Mouse (Mus musculus): ENCODE results near the gene Bcar3. TPM values are rescaled to one million over a fixed set of nuclear protein-coding genes. Genes with fewer than 3 reads are reported as not detected.

Bcar3 gene
- polyA plus RNA-seq, 1 experiment from 2014 or later = 5.0 TPM

GRCm38 (mm10) chr3:122565285-122565684 is 271.3 kb downstream of the Bcar3 start:
- ATAC-seq (ENCODE audit: low read depth) (no peak), DNase-seq (no peak)
- peaks cover 5% of the 10 kb centered on the region; the same call in 1 of the 2 replicates for H3K36me3 ChIP-seq
- no peaks in the 10 kb centered on the region for H3K27me3 ChIP-seq
- H3K9ac ChIP-seq = no peak overlapping the region
- H3K4me3 ChIP-seq (replicated peaks) = no peak overlapping the region
- no peak overlapping the region for H3K4me2 ChIP-seq
- 35% methylated on average over 7 of the region's 7 CpGs for WGBS (ENCODE audit: insufficient replicate concordance)
- no peak overlapping the region for H3K27ac ChIP-seq
- no peaks in the 10 kb centered on the region for H3K9me3 ChIP-seq (replicated peaks)
- no peaks in the 10 kb centered on the region for H3K4me1 ChIP-seq (replicated peaks)

DNA sequence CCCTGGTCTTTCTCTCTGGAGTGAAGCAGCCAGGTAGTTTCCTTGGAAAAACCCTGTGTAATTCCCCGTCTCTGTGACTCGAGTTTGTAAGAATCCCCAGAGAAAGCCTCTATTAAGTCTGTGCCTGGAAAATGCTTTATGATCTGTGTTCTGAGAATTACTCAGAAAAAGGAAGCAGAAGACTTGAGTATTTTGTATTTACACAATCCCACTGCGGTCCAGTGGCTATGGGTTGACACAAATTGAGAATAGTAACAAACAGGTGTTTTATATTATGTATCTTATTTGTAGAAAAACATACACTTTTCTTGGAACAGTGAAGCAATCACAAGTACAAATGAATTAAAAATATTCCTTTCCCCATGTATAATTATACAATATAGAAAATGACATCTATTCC is 272.2 kb downstream of the Bcar3 start:
- peaks cover 5% of the 10 kb centered on the region; the same call in 1 of the 2 replicates for H3K36me3 ChIP-seq
- ATAC-seq (ENCODE audit: low read depth) = no peak
- H3K4me2 ChIP-seq = no peak overlapping the region
- DNase-seq = no peak
- H3K27ac ChIP-seq = no peak overlapping the region
- H3K9ac ChIP-seq = no peak overlapping the region
- H3K27me3 ChIP-seq = no peaks in the 10 kb centered on the region
- H3K4me1 ChIP-seq (replicated peaks) = no peaks in the 10 kb centered on the region
- H3K4me3 ChIP-seq (replicated peaks) = no peak overlapping the region
- no peaks in the 10 kb centered on the region for H3K9me3 ChIP-seq (replicated peaks)
- 64% methylated on average over 3 of the region's 3 CpGs for WGBS (ENCODE audit: insufficient replicate concordance)

DNA sequence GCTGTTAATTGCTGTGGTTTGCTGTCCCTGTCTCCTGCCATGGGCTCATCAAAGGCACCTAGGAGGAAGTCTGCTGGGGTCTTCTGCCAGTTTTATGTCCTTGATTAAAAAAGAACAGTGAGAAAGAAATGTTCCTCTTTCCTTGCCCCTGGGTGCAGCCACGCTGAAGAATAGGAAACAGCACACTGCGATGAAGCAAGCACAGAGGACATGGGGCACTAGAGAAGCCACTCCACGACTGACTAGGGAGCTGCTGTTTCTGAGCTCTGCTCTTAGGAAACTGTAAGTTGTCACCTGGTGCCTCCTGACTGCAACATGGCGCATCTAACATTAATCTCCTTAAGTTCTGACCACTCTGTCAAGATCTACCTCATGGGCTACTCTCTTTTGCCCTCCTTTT is 272.6 kb downstream of the Bcar3 start:
- Histone ChIP-seq H3K27ac (no peak overlapping the region), H3K36me3 (peaks cover 2% of the 10 kb centered on the region; the same call in 1 of the 2 replicates), H3K4me2 (no peak overlapping the region), H3K27me3 (no peaks in the 10 kb centered on the region), H3K9me3 (replicated peaks) (no peaks in the 10 kb centered on the region), H3K4me3 (replicated peaks) (no peak overlapping the region), H3K4me1 (replicated peaks) (no peaks in the 10 kb centered on the region), H3K9ac (no peak overlapping the region)
- ATAC-seq (ENCODE audit: low read depth) (no peak), DNase-seq (no peak)
- WGBS (ENCODE audit: insufficient replicate concordance) = 25% methylated on average over 4 of the region's 4 CpGs

- H3K27ac ChIP-seq = no peak overlapping the region
- H3K9me3 ChIP-seq (replicated peaks) = no peaks in the 10 kb centered on the region
- H3K4me3 ChIP-seq (replicated peaks) = no peak overlapping the region
- WGBS (ENCODE audit: insufficient replicate concordance) = 77% methylated on average over 5 of the region's 5 CpGs
- H3K4me1 ChIP-seq (replicated peaks) = no peaks in the 10 kb centered on the region; the same call in 1 of the 2 replicates
- DNase-seq (no peak), ATAC-seq (ENCODE audit: low read depth) (no peak)
- no peak overlapping the region for H3K4me2 ChIP-seq
- H3K36me3 ChIP-seq = no peaks in the 10 kb centered on the region
- H3K27me3 ChIP-seq = no peaks in the 10 kb centered on the region
- H3K9ac ChIP-seq = no peak overlapping the region
Measured at GRCm38 (mm10) chr3:122573426-122574286, 279.7 kb downstream of the Bcar3 start.

GRCm38 (mm10) chr3:122574921-122575320 is 281.0 kb downstream of the Bcar3 start:
- WGBS (ENCODE audit: insufficient replicate concordance) = 39% methylated on average over 1 of the region's 1 CpGs

GRCm38 (mm10) chr3:122577360-122577759 is 283.4 kb downstream of the Bcar3 start:
- H3K27me3 ChIP-seq = no peaks in the 10 kb centered on the region
- H3K9me3 ChIP-seq (replicated peaks) = no peaks in the 10 kb centered on the region
- H3K27ac ChIP-seq = no peak overlapping the region
- no peaks in the 10 kb centered on the region for H3K36me3 ChIP-seq
- DNase-seq (no peak), ATAC-seq (ENCODE audit: low read depth) (no peak)
- no peak overlapping the region for H3K9ac ChIP-seq
- no peak overlapping the region for H3K4me2 ChIP-seq
- H3K4me3 ChIP-seq (replicated peaks) = no peak overlapping the region
- no peaks in the 10 kb centered on the region; the same call in 1 of the 2 replicates for H3K4me1 ChIP-seq (replicated peaks)

More at GRCm38 (mm10) chr3:122574921-122575320, 281.0 kb downstream of the Bcar3 start:
- Histone ChIP-seq H3K9me3 (replicated peaks) (no peaks in the 10 kb centered on the region), H3K27ac (no peak overlapping the region), H3K4me1 (replicated peaks) (no peaks in the 10 kb centered on the region; the same call in 1 of the 2 replicates), H3K4me2 (no peak overlapping the region), H3K27me3 (no peaks in the 10 kb centered on the region), H3K36me3 (no peaks in the 10 kb centered on the region), H3K4me3 (replicated peaks) (no peak overlapping the region), H3K9ac (no peak overlapping the region)
- DNase-seq (no peak), ATAC-seq (ENCODE audit: low read depth) (no peak)

MicroRNAs within 50 kb of the gene (microRNA counts, 519-probe panel; counts per million panel counts)
- microRNA mmu-miR-760 = 114 counts per million

Small RNAs within 50 kb of the gene (microRNA-seq; reads per million reads assigned to microRNA genes)
- gene Mir760 (18.5 reads per million, percentile 31 among the genes with 10 or more reads in this experiment), gene Mir7657 (not detected)

Other genes starting within 250 kb of the Bcar3 start
- 0.35 and 0.66 TPM in 2 replicates for gene Abca4, start 249.7 kb upstream of the Bcar3 start, polyA plus RNA-seq (2015; fragmentation: Nextera tagmentation; extraction: Ambion mirVana)
- 455 and 466 TPM in 2 replicates for gene Gclm, start 48.6 kb upstream of the Bcar3 start, polyA plus RNA-seq (2015; fragmentation: Nextera tagmentation; extraction: Ambion mirVana)
- 52.7 and 65.0 TPM in 2 replicates for gene Dnttip2, start 19.7 kb upstream of the Bcar3 start, polyA plus RNA-seq (2015; fragmentation: Nextera tagmentation; extraction: Ambion mirVana)

Data from liver, embryonic 13.5 days (tissue).